Mouse (Mus musculus): ENCODE results near the gene Bbs4. TPM values are rescaled to one million over a fixed set of nuclear protein-coding genes. Genes with fewer than 3 reads are reported as not detected.

Bbs4 gene
- polyA plus RNA-seq, 1 experiment, result 37.2 TPM

- Histone ChIP-seq H3K27me3 (ENCODE audit: control insufficient read depth, insufficient read depth, low read length) (no peaks in the 10 kb centered on the region), H3K4me1 (ENCODE audit: control insufficient read depth, insufficient read depth, low read length) (no peaks in the 10 kb centered on the region), H3K4me3 (replicated peaks; ENCODE audit: insufficient read depth, low read depth, low read length) (no peak overlapping the region), H3K27ac (ENCODE audit: insufficient read depth, low read length) (no peak overlapping the region)
- no peak for TF ChIP-seq POLR2A (IDR thresholded peaks at IDR 0.05; ENCODE audit: borderline replicate concordance, insufficient read depth, low read length)
- TF ChIP-seq CTCF (IDR thresholded peaks at IDR 0.05; ENCODE audit: borderline replicate concordance, insufficient read depth, low read depth, low read length), result no peak
- no peak for DNase-seq
Observed at GRCm38 (mm10) chr9:59324351-59324750, 29.0 kb downstream of the Bbs4 start.

DNA sequence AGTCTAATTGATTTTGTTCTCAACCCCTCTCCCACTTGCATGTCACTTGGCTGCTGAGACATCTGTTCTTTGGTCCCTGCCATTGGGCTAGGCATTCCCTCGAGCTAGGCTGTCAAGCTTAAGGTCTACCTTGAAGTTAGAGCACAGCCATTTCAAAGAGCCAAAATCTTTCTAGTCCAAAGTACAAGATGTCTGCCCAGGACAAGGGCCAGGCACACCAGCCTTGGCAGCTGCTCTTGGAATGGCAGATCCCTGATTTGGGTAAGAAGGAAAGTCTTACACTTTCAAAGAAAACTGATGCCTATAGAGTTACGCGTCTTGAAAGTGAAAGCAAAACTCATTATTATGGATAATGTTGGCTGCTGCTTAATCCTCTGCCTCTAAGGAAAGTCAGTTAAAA, 37.1 kb downstream of the Bbs4 start:
- no peak for DNase-seq
- no peak overlapping the region for H3K27ac ChIP-seq (ENCODE audit: insufficient read depth, low read length)
- TF ChIP-seq CTCF (IDR thresholded peaks at IDR 0.05; ENCODE audit: borderline replicate concordance, insufficient read depth, low read depth, low read length) (no peak), POLR2A (IDR thresholded peaks at IDR 0.05; ENCODE audit: borderline replicate concordance, insufficient read depth, low read length) (no peak)
- H3K4me1 ChIP-seq (ENCODE audit: control insufficient read depth, insufficient read depth, low read length), result no peaks in the 10 kb centered on the region
- H3K27me3 ChIP-seq (ENCODE audit: control insufficient read depth, insufficient read depth, low read length), result no peaks in the 10 kb centered on the region
- no peak overlapping the region for H3K4me3 ChIP-seq (replicated peaks; ENCODE audit: insufficient read depth, low read depth, low read length)
- WGBS, result 83% methylated on average over 3 of the region's 3 CpGs

DNA sequence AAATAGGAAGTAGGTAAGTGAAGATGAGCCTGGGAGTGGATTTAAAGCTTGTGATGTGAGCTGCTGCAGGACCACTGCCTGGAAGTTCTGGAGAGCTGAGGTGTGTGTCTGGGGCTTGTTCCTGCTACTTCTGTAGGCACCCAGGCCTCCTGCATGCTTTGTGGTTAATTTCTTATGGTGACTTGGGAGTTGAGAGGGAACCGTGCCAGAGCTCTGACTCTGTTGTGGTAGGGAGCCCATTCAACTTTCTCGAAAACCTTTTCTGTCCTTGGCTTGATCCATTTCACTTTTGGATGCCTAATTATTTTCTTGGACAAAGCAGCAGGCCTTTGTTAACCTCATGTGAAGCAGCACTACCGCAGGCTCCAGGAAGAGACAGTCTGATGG, 42.0 kb downstream of the Bbs4 start:
- Histone ChIP-seq H3K27me3 (ENCODE audit: control insufficient read depth, insufficient read depth, low read length) (no peaks in the 10 kb centered on the region), H3K4me3 (replicated peaks; ENCODE audit: insufficient read depth, low read depth, low read length) (no peak overlapping the region), H3K4me1 (ENCODE audit: control insufficient read depth, insufficient read depth, low read length) (no peaks in the 10 kb centered on the region), H3K27ac (ENCODE audit: insufficient read depth, low read length) (no peak overlapping the region)
- TF ChIP-seq CTCF (IDR thresholded peaks at IDR 0.05; ENCODE audit: borderline replicate concordance, insufficient read depth, low read depth, low read length), result no peak
- no peak for TF ChIP-seq POLR2A (IDR thresholded peaks at IDR 0.05; ENCODE audit: borderline replicate concordance, insufficient read depth, low read length)
- WGBS, result 55% methylated on average over 3 of the region's 3 CpGs
- no peak for DNase-seq

DNA sequence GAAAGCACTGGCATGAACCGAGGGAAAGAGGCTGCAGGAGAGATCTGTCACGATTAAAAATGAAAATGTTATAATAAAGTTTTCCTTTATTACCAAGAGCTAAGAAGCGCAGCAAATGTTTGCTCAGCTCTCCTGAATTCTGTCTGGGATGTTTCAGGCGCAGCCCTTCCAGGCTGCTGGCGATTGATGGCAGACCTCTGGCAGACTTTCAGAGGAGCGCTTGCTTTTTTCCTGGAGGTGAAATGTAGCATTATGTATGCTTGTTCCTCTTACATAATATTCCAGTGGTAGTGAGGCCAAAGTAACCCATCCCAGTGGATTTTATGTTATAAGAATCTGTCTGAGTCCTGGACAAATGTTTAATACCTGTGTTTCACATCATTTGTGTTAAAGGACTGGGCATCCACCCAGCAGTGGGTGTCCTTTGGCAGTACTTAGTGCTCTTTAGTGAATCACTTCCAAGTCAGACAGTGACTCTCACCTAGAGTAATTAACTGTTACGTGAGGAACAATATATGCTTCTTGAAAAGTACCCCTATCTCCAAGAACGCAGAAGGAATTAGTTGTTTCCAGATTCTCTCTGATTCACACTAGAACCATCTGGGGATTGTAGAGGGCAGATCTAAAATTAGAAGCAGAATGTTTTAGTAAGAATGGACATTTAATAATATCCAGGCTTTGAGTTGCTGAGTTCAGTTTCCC, 42.6 kb downstream of the Bbs4 start:
- WGBS, result 72% methylated on average over 8 of the region's 8 CpGs
- TF ChIP-seq POLR2A (IDR thresholded peaks at IDR 0.05; ENCODE audit: borderline replicate concordance, insufficient read depth, low read length) (no peak), CTCF (IDR thresholded peaks at IDR 0.05; ENCODE audit: borderline replicate concordance, insufficient read depth, low read depth, low read length) (no peak)
- no peak overlapping the region for H3K4me3 ChIP-seq (replicated peaks; ENCODE audit: insufficient read depth, low read depth, low read length)
- DNase-seq, result no peak
- H3K4me1 ChIP-seq (ENCODE audit: control insufficient read depth, insufficient read depth, low read length), result no peaks in the 10 kb centered on the region
- H3K27ac ChIP-seq (ENCODE audit: insufficient read depth, low read length), result no peak overlapping the region
- H3K27me3 ChIP-seq (ENCODE audit: control insufficient read depth, insufficient read depth, low read length), result no peaks in the 10 kb centered on the region

DNA sequence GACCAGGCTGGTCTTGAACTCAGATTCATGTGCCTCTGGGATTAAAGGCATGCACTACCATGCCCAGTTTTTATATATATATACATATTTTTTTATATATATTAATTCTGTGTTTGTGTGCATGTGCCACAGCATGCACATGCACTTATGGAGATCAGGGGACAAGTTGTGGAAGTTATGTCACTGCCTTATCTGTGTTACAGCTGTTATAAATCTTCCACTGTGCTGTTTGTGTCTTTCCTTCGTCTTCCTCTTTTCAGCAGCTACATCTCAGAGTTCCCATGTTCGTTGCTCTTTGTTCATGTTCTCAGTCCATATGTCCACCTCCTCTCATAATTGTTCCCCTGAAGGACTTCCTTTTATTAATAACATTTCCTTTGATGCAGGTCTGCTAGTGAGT, 45.4 kb downstream of the Bbs4 start:
- no peaks in the 10 kb centered on the region for H3K27me3 ChIP-seq (ENCODE audit: control insufficient read depth, insufficient read depth, low read length)
- H3K4me1 ChIP-seq (ENCODE audit: control insufficient read depth, insufficient read depth, low read length), result no peaks in the 10 kb centered on the region
- DNase-seq, result no peak
- TF ChIP-seq CTCF (IDR thresholded peaks at IDR 0.05; ENCODE audit: borderline replicate concordance, insufficient read depth, low read depth, low read length), result no peak
- TF ChIP-seq POLR2A (IDR thresholded peaks at IDR 0.05; ENCODE audit: borderline replicate concordance, insufficient read depth, low read length), result no peak
- no peak overlapping the region for H3K27ac ChIP-seq (ENCODE audit: insufficient read depth, low read length)
- H3K4me3 ChIP-seq (replicated peaks; ENCODE audit: insufficient read depth, low read depth, low read length), result no peak overlapping the region
- 91% methylated on average over 2 of the region's 2 CpGs for WGBS

- H3K4me1 ChIP-seq (ENCODE audit: control insufficient read depth, insufficient read depth, low read length), result no peaks in the 10 kb centered on the region
- no peaks in the 10 kb centered on the region for H3K27me3 ChIP-seq (ENCODE audit: control insufficient read depth, insufficient read depth, low read length)
- no peak overlapping the region for H3K4me3 ChIP-seq (replicated peaks; ENCODE audit: insufficient read depth, low read depth, low read length)
- TF ChIP-seq POLR2A (IDR thresholded peaks at IDR 0.05; ENCODE audit: borderline replicate concordance, insufficient read depth, low read length) (no peak), CTCF (IDR thresholded peaks at IDR 0.05; ENCODE audit: borderline replicate concordance, insufficient read depth, low read depth, low read length) (no peak)
- no peak overlapping the region for H3K27ac ChIP-seq (ENCODE audit: insufficient read depth, low read length)
- WGBS, result 83% methylated on average over 2 of the region's 2 CpGs
- no peak for DNase-seq
Observed at GRCm38 (mm10) chr9:59296419-59296818, 56.9 kb downstream of the Bbs4 start.

DNA sequence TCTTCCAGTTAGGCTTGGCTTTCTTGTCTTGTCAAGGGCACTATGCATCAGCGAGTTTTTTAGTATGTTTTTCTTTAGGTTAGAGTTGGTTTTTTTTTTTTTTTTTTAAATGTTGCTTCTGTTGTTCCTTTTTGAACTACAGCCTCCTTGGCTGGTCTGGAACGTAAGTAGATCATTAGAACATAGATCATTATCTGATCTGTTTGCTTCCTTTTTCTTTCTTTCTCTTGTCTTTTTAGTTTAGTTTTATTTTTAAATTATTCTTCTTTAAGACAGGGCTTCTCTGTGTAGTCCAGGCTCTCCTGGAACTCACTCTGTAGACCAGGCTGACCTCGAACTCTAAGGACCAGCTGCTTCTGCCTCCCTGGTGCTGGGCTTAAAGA, 60.8 kb downstream of the Bbs4 start:
- DNase-seq, result no peak
- WGBS, result 48% methylated on average over 3 of the region's 3 CpGs
- H3K27me3 ChIP-seq (ENCODE audit: control insufficient read depth, insufficient read depth, low read length), result no peaks in the 10 kb centered on the region
- H3K4me1 ChIP-seq (ENCODE audit: control insufficient read depth, insufficient read depth, low read length), result no peaks in the 10 kb centered on the region
- H3K4me3 ChIP-seq (replicated peaks; ENCODE audit: insufficient read depth, low read depth, low read length), result no peak overlapping the region
- TF ChIP-seq CTCF (IDR thresholded peaks at IDR 0.05; ENCODE audit: borderline replicate concordance, insufficient read depth, low read depth, low read length) (no peak), POLR2A (IDR thresholded peaks at IDR 0.05; ENCODE audit: borderline replicate concordance, insufficient read depth, low read length) (no peak)
- no peak overlapping the region for H3K27ac ChIP-seq (ENCODE audit: insufficient read depth, low read length)

DNA sequence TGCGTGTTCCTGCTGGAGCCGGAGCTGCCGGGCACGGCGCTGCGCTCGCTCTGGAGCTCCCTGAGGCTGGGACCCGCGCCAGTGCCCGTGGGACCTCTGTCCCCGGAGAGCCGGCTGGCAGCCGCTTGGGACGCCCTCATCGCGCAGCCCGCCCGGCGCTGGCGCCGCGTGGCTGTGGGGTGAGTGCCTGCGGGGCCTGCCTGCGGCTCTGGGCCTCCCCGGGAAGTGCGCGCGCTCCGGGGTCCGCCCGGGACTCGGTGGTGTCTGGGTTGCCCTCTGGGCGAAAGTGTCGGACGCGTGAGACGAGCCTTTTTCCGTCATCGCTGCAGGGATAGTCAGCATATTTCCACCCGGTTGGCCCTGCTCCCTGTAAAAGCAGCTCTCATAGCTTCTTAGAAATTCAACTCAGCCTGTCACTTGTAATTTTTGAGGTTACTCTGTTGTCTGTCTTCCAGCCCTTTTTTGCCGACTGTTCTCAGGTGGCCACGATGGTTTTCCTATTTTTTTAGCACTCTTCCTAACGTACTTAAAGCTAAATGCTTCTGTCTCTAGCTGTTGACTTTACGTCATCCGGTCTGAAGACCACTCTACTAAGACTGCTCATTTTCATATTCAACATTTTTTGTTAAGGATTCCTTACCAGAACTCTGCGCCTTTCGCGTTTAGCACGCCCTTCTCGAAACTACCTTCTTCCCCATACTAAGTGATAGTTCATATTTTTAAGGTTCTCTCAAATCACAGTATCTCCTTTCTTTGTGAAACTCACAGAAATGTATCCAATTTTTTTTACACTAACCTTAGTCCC, 61.4 kb downstream of the Bbs4 start:
- WGBS, result 1% methylated on average over 50 of the region's 50 CpGs
- H3K27me3 ChIP-seq (ENCODE audit: control insufficient read depth, insufficient read depth, low read length), result no peaks in the 10 kb centered on the region
- H3K4me1 ChIP-seq (ENCODE audit: control insufficient read depth, insufficient read depth, low read length), result no peaks in the 10 kb centered on the region
- TF ChIP-seq CTCF (IDR thresholded peaks at IDR 0.05; ENCODE audit: borderline replicate concordance, insufficient read depth, low read depth, low read length) (no peak), POLR2A (IDR thresholded peaks at IDR 0.05; ENCODE audit: borderline replicate concordance, insufficient read depth, low read length) (no peak)
- peak overlapping the region; percentile 48 for H3K4me3 ChIP-seq (replicated peaks; ENCODE audit: insufficient read depth, low read depth, low read length)
- DNase-seq, result no peak
- peak overlapping the region; percentile 24; the same call in 1 of the 2 replicates for H3K27ac ChIP-seq (ENCODE audit: insufficient read depth, low read length)
